Mouse (Mus musculus): ENCODE results near the gene Hist2h2be. TPM values are rescaled to one million over a fixed set of nuclear protein-coding genes. Genes with fewer than 3 reads are reported as not detected.
"Not testable (repeated sequence)": the region's sequence is repeated elsewhere in the genome, so short reads cannot be mapped to it uniquely, and the experiment has no call there.

The Hist2h2be gene
- 13.2 and 22.1 TPM in 2 replicates for total RNA-seq (2014; rRNA removed; ENCODE audit: low replicate concordance)
- 6.4 and 7.6 TPM in 2 replicates for polyA plus RNA-seq (2015; fragmentation: Nextera tagmentation; extraction: Ambion mirVana)

DNA sequence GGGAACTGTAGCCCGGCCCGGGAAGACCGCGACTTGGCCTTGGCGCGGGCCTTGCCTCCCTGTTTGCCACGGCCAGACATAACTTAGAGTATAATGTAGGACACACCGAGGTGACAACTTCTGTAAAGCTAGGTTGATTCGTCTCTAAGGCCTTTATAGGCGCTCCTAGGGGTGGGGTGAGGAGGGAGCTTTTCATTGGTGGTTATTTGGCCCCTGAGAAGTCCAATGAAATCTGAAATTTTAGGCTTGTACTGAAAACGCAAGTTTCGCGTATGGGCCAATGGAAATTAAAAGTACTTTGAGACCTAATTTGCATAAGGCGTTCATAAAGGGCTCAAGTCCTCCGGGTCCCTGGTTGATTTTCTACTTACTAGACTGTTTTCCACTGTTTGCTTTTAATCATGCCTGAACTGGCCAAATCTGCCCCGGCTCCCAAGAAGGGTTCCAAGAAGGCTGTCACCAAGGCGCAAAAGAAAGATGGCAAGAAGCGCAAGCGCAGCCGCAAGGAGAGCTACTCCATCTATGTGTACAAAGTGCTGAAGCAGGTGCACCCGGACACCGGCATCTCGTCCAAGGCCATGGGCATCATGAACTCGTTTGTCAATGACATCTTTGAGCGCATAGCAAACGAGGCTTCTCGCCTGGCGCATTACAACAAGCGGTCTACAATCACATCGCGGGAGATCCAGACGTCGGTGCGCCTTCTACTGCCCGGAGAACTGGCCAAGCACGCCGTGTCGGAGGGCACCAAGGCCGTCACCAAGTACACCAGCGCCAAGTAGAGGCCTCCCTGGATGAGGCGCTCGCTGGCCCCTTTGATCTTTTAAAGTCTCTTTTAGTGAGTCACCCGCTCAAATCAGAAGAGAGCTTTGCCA, at the start of gene Hist2h2be, which contains the start of gene Hist2h2ac:
TSS of gene Hist2h2be (plus strand) at position 355 of the 875 bp plus-strand sequence.
TSS of gene Hist2h2ac (minus strand) at position 116 of the 875 bp plus-strand sequence.
- under 1% methylated on average over 43 of the region's 43 CpGs for WGBS
- Histone ChIP-seq H3K9ac (replicated peaks; ENCODE audit: low read depth, low read length) (peak within 1 kb of the TSS; percentile 83), H3K4me2 (ENCODE audit: low read depth, low read length) (peak within 1 kb of the TSS; percentile 82), H3K27me3 (ENCODE audit: control insufficient read depth, insufficient read depth, low read length) (no peaks in the 10 kb centered on the region), H3K36me3 (replicated peaks; ENCODE audit: control insufficient read depth, insufficient read depth, low read length) (no peaks in the 10 kb centered on the region), H3K27ac (ENCODE audit: low read depth) (peak within 1 kb of the TSS; percentile 96), H3K9me3 (replicated peaks; ENCODE audit: control insufficient read depth, low read length) (no peaks in the 10 kb centered on the region), H3K4me1 (ENCODE audit: control insufficient read depth, insufficient read depth) (peaks cover 32% of the 10 kb centered on the region), H3K4me3 (ENCODE audit: low read depth, low read length) (peak within 1 kb of the TSS; percentile 64)
- no peak; the same call in 1 of the 2 replicates for TF ChIP-seq CTCF (IDR thresholded peaks at IDR 0.05; ENCODE audit: low read depth)
- TF ChIP-seq EP300 (IDR thresholded peaks at IDR 0.05; ENCODE audit: low read depth), result peak; percentile 71; the same call in 1 of the 2 replicates
- DNase-seq (ENCODE audit: low spot score) (peak; percentile 99), ATAC-seq (ENCODE audit: insufficient read depth, low read depth) (peak; percentile 89)

DNA sequence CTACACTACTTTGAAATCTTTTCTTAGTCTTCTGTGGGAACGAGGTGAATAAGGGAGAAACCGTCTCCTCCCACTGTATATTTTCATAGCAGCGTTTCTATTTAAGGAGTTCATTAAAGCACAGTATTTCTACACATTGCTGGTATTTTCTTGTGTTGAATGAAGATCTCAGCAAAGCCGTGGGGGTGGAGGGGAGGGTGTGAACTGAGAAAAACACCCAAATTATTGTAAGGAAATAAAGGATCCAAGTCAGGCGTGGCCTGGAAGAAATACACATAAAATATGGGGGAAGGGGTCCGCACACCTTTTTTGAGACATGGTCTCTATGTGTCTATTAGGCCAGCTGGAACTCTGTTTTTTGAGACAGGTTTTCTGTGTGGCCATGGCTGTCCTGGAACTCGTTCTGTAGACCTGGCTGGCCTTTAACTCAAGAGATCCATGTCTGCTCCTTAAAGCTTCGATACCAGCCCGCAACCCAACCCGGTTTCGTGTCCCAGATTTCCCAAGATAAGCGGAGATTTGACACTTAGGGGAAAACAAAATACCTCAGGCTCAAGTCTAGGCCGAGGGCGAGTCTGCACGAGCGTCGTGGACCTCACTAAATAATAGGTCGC, 49.2 kb upstream of the Hist2h2be start:
- Histone ChIP-seq H3K36me3 (replicated peaks; ENCODE audit: control insufficient read depth, insufficient read depth, low read length) (peaks cover 27% of the 10 kb centered on the region), H3K27me3 (ENCODE audit: control insufficient read depth, insufficient read depth, low read length) (no peaks in the 10 kb centered on the region), H3K9me3 (replicated peaks; ENCODE audit: control insufficient read depth, low read length) (no peaks in the 10 kb centered on the region), H3K27ac (ENCODE audit: low read depth) (peak overlapping the region; percentile 100), H3K9ac (replicated peaks; ENCODE audit: low read depth, low read length) (peak overlapping the region; percentile 84), H3K4me2 (ENCODE audit: low read depth, low read length) (peak overlapping the region; percentile 82), H3K4me3 (ENCODE audit: low read depth, low read length) (peak overlapping the region; percentile 87), H3K4me1 (ENCODE audit: control insufficient read depth, insufficient read depth) (peaks cover 22% of the 10 kb centered on the region)
- no peak for TF ChIP-seq CTCF (IDR thresholded peaks at IDR 0.05; ENCODE audit: low read depth)
- TF ChIP-seq EP300 (IDR thresholded peaks at IDR 0.05; ENCODE audit: low read depth), result no peak
- DNase-seq (ENCODE audit: low spot score) (no peak), ATAC-seq (ENCODE audit: insufficient read depth, low read depth) (peak; percentile 7; the same call in 1 of the 2 replicates)
- WGBS, result 16% methylated on average over 18 of the region's 18 CpGs

DNA sequence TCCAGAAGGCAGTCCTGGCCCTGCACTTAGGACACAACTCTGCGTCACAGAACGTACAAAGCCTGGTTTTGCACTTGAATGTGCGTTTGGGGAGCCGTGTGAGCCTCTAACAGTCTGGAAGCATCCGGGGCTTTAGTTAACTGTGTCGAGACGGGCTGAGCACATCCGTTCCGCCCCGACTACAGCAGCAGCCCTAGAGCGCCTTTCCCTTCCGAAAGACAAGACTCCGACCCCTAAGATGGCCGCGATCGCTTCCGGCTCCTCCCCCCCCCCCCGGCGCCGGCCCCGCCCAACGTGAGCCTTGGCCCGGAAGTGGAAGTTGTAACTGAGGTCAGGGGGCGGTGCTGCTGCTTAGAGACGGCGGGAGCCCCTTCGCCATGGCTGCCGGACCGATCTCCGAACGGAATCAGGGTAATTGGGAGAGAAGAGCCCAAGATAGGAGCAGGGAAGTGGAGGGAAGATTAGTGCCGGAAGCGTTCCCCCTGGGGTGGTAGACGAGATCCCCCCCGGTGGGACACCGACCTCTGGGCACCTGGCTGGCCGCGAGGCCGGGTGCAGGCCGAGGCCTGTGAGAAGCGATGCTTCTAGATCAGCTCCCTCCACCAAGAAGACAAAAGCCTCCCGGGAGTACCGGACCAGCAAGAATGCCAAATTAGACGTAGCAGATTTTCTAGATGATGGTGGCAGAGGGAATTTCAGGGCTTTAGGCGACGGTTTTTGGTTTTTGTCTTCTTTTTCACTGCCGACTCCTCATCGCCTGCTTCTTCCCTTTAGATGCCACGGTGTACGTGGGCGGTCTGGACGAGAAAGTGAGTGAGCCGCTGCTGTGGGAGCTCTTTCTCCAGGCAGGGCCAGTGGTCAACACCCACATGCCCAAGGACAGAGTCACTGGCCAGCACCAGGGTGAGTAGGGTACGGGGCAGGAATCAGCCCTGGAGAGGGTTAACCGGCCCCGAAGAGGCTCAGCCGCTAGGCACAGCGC, 48.4 kb upstream of the Hist2h2be start, which contains the start of gene Sf3b4:
TSS of gene Sf3b4 (plus strand) at position 136 of the 982 bp plus-strand sequence.
- H3K36me3 ChIP-seq (replicated peaks; ENCODE audit: control insufficient read depth, insufficient read depth, low read length), result peaks cover 31% of the 10 kb centered on the region
- H3K9ac ChIP-seq (replicated peaks; ENCODE audit: low read depth, low read length), result peak within 1 kb of the TSS; percentile 84
- H3K4me1 ChIP-seq (ENCODE audit: control insufficient read depth, insufficient read depth), result peaks cover 22% of the 10 kb centered on the region
- peak within 1 kb of the TSS; percentile 82 for H3K4me2 ChIP-seq (ENCODE audit: low read depth, low read length)
- under 1% methylated on average over 56 of the region's 58 CpGs for WGBS
- DNase-seq (ENCODE audit: low spot score) (peak; percentile 94), ATAC-seq (ENCODE audit: insufficient read depth, low read depth) (peak; percentile 94)
- peak; percentile 80; the same call in 1 of the 2 replicates for TF ChIP-seq EP300 (IDR thresholded peaks at IDR 0.05; ENCODE audit: low read depth)
- TF ChIP-seq CTCF (IDR thresholded peaks at IDR 0.05; ENCODE audit: low read depth), result no peak
- H3K27ac ChIP-seq (ENCODE audit: low read depth), result peak within 1 kb of the TSS; percentile 100
- no peaks in the 10 kb centered on the region for H3K9me3 ChIP-seq (replicated peaks; ENCODE audit: control insufficient read depth, low read length)
- no peaks in the 10 kb centered on the region for H3K27me3 ChIP-seq (ENCODE audit: control insufficient read depth, insufficient read depth, low read length)
- H3K4me3 ChIP-seq (ENCODE audit: low read depth, low read length), result peak within 1 kb of the TSS; percentile 87

DNA sequence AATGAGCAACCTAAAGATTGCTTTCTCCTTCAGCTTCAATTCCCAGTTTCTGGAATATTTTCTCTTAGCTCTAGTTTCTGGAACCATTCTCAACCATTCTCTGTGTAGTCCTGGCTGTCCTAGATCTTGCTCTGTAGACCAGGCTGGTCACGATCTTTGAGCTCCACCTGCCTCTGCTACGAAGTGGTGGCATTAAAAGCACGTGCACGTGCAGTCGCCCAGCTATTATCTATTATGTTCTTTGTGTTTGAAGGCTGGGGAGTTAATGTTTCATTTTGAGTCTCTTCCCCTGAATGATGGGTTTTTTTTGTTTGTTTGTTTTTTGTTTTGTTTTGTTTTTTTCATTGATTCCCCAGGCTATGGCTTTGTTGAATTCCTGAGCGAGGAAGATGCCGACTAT, 47.7 kb upstream of the Hist2h2be start:
- 30% methylated on average over 7 of the region's 7 CpGs for WGBS
- Histone ChIP-seq H3K27me3 (ENCODE audit: control insufficient read depth, insufficient read depth, low read length) (no peaks in the 10 kb centered on the region), H3K27ac (ENCODE audit: low read depth) (no peak overlapping the region), H3K9me3 (replicated peaks; ENCODE audit: control insufficient read depth, low read length) (no peaks in the 10 kb centered on the region), H3K9ac (replicated peaks; ENCODE audit: low read depth, low read length) (peak overlapping the region; percentile 84; the same call in 1 of the 2 replicates), H3K4me3 (ENCODE audit: low read depth, low read length) (peak overlapping the region; percentile 87), H3K4me1 (ENCODE audit: control insufficient read depth, insufficient read depth) (peaks cover 22% of the 10 kb centered on the region), H3K4me2 (ENCODE audit: low read depth, low read length) (peak overlapping the region; percentile 82), H3K36me3 (replicated peaks; ENCODE audit: control insufficient read depth, insufficient read depth, low read length) (peaks cover 38% of the 10 kb centered on the region)
- no peak for TF ChIP-seq CTCF (IDR thresholded peaks at IDR 0.05; ENCODE audit: low read depth)
- TF ChIP-seq EP300 (IDR thresholded peaks at IDR 0.05; ENCODE audit: low read depth), result no peak
- DNase-seq (ENCODE audit: low spot score) (no peak), ATAC-seq (ENCODE audit: insufficient read depth, low read depth) (no peak)

DNA sequence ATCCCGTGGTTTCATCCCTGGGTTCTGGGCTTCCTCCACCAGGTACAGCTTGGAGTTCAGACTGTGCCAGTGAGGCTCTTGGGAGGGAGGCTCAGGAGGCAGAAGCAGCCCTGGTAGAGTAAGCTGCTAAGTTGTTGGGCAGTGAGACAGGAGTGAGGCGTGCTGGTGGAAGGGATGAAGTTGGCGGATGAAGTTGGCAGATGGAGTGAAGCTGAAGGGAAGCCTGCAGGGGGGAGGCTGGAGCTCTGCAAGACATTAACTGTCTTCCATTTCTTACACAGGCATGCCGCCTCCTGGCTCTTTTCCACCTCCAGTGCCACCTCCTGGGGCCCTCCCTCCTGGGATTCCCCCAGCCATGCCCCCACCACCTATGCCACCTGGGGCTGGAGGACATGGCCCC, 46.9 kb upstream of the Hist2h2be start:
- not testable (repeated sequence) for H3K4me2 ChIP-seq (ENCODE audit: low read depth, low read length); DNase-seq (ENCODE audit: low spot score); H3K9ac ChIP-seq (replicated peaks; ENCODE audit: low read depth, low read length); H3K4me3 ChIP-seq (ENCODE audit: low read depth, low read length); H3K27ac ChIP-seq (ENCODE audit: low read depth); ATAC-seq (ENCODE audit: insufficient read depth, low read depth); H3K27me3 ChIP-seq (ENCODE audit: control insufficient read depth, insufficient read depth, low read length); H3K9me3 ChIP-seq (replicated peaks; ENCODE audit: control insufficient read depth, low read length)
- 82% methylated on average over 4 of the region's 4 CpGs for WGBS
- peaks cover 40% of the 10 kb centered on the region for H3K36me3 ChIP-seq (replicated peaks; ENCODE audit: control insufficient read depth, insufficient read depth, low read length)
- H3K4me1 ChIP-seq (ENCODE audit: control insufficient read depth, insufficient read depth), result peaks cover 21% of the 10 kb centered on the region; the same call in 1 of the 2 replicates
